Mouse (Mus musculus) adrenal gland, adult 18-20 months (tissue): ENCODE results near the gene Abhd15. TPM values are rescaled to one million over a fixed set of nuclear protein-coding genes. Genes with fewer than 3 reads are reported as not detected.

ENCODE experiments used
- DNase-seq, 2 experiments: peaks; one replicate each; pipeline ENCODE4 v3.0.0; 2021 to 2022; ENCODE audit warnings: low spot score in 2 of 2
- long read RNA-seq, 2 experiments: library from polyadenylated mRNA; stranded (forward); transcript quantifications; one replicate each; pipeline ENCODE4 v2.0.0; 2021
- total RNA-seq, 2 experiments: library from RNA; stranded (reverse); gene quantifications; 1 replicate in 1 of 2; 2 replicates in 1 of 2; pipeline ENCODE4 v1.2.3; 2021

Gene Abhd15
- total RNA-seq: 10 to 100 TPM; 16.7 to 27.6 TPM
- long read RNA-seq, experiment 1, transcript Abhd15-201 (2 exons, 2,662 nt): major isoform, 14 of 14 reads
- long read RNA-seq, experiment 1, partial matches to known transcripts: 0 of 14 reads
- long read RNA-seq, experiment 1, other reads (novel, unspliced or antisense): 0 of 14 reads
- long read RNA-seq, experiment 2, transcript Abhd15-201 (2 exons, 2,662 nt): major isoform, 38 of 54 reads
- long read RNA-seq, experiment 2, partial matches to known transcripts: 0 of 54 reads
- long read RNA-seq, experiment 2, other reads (novel, unspliced or antisense): 16 of 54 reads

- DNase-seq: peak; percentile 84 to 88
These were observed at the start of gene Abhd15 for GRCm38 (mm10) chr11:77514832-77515636. Gene Abhd15, plus strand, starts transcription at chr11:77515121.

- DNase-seq: no peak
These were observed 48.4 kb upstream of the Abhd15 start for GRCm38 (mm10) chr11:77466544-77466943.

GRCm38 (mm10) chr11:77467157-77467556, 47.8 kb upstream of the Abhd15 start:
- DNase-seq: peak; percentile 72 to 79

- peak; percentile 80 to 81 for DNase-seq
These were observed 47.1 kb upstream of the Abhd15 start for GRCm38 (mm10) chr11:77467784-77468183.

- no peak for DNase-seq
These were observed 46.5 kb upstream of the Abhd15 start for GRCm38 (mm10) chr11:77468397-77468796.

GRCm38 (mm10) chr11:77471407-77471806, 43.5 kb upstream of the Abhd15 start:
- no peak for DNase-seq

- DNase-seq: no peak
These were observed 42.1 kb upstream of the Abhd15 start for GRCm38 (mm10) chr11:77472775-77473174.

GRCm38 (mm10) chr11:77476216-77476615, 38.7 kb upstream of the Abhd15 start:
- DNase-seq: no peak

- no peak for DNase-seq
These were observed 38.0 kb upstream of the Abhd15 start for GRCm38 (mm10) chr11:77476895-77477294.

GRCm38 (mm10) chr11:77483043-77483442, 31.9 kb upstream of the Abhd15 start:
- no peak for DNase-seq

GRCm38 (mm10) chr11:77483510-77484255, 31.2 kb upstream of the Abhd15 start:
- DNase-seq: no peak

- DNase-seq: no peak
These were observed 29.7 kb upstream of the Abhd15 start for GRCm38 (mm10) chr11:77485229-77485628.

- no peak for DNase-seq
These were observed 28.1 kb upstream of the Abhd15 start for GRCm38 (mm10) chr11:77486798-77487197.

- DNase-seq: no peak
These were observed 25.9 kb upstream of the Abhd15 start for GRCm38 (mm10) chr11:77488771-77489581.

GRCm38 (mm10) chr11:77489591-77490235, 25.2 kb upstream of the Abhd15 start, which contains the start of gene Ankrd13b:
Gene Ankrd13b, minus strand, starts transcription at chr11:77489678.
- peak; percentile 67 to 73 for DNase-seq

GRCm38 (mm10) chr11:77490451-77490850, 24.5 kb upstream of the Abhd15 start:
- no peak for DNase-seq

- DNase-seq: peak; percentile 87 to 92
These were observed 23.8 kb upstream of the Abhd15 start for GRCm38 (mm10) chr11:77491123-77491501.

GRCm38 (mm10) chr11:77491502-77492291, 23.2 kb upstream of the Abhd15 start:
- peak in 1 of 2 experiments; percentile 49 for DNase-seq

GRCm38 (mm10) chr11:77492311-77492871, 22.5 kb upstream of the Abhd15 start:
- DNase-seq: no peak
